Mouse (Mus musculus): Measurements from ENCODE around the gene Pde4dip. TPM values are rescaled to one million over a fixed set of nuclear protein-coding genes. Genes with fewer than 3 reads are reported as not detected.

Gene Pde4dip
- polyA plus RNA-seq, 1 experiment from 2014 or later = 20.1 TPM

GRCm38 (mm10) chr3:97776195-97776594, 112.3 kb downstream of the Pde4dip start:
- WGBS = 16% methylated on average over 4 of the region's 4 CpGs
- peak overlapping the region; percentile 13; the same call in 1 of the 2 replicates for H3K4me2 ChIP-seq

GRCm38 (mm10) chr3:97775742-97776141, 112.8 kb downstream of the Pde4dip start:
- Histone ChIP-seq H3K27me3 (ENCODE audit: insufficient read depth, low read length) (no peaks in the 10 kb centered on the region), H3K9ac (no peak overlapping the region), H3K4me1 (ENCODE audit: insufficient read depth) (no peaks in the 10 kb centered on the region), H3K9me3 (ENCODE audit: low read depth, low read length) (no peaks in the 10 kb centered on the region), H3K4me3 (ENCODE audit: low read depth, low read length) (no peak overlapping the region), H3K36me3 (ENCODE audit: insufficient read depth) (no peaks in the 10 kb centered on the region), H3K27ac (ENCODE audit: low read depth) (no peak overlapping the region), H3K4me2 (no peak overlapping the region)
- 54% methylated on average over 2 of the region's 2 CpGs for WGBS
- ATAC-seq (ENCODE audit: insufficient read depth) (no peak), DNase-seq (no peak)
- no peak for TF ChIP-seq CTCF (IDR thresholded peaks at IDR 0.05; ENCODE audit: low read depth)

More at GRCm38 (mm10) chr3:97776195-97776594, 112.3 kb downstream of the Pde4dip start:
- no peak for TF ChIP-seq CTCF (IDR thresholded peaks at IDR 0.05; ENCODE audit: low read depth)
- no peak overlapping the region for H3K4me3 ChIP-seq (ENCODE audit: low read depth, low read length)
- no peak overlapping the region; the same call in 1 of the 2 replicates for H3K27ac ChIP-seq (ENCODE audit: low read depth)
- peak; percentile 83 for DNase-seq
- H3K9me3 ChIP-seq (ENCODE audit: low read depth, low read length) = no peaks in the 10 kb centered on the region
- H3K4me1 ChIP-seq (ENCODE audit: insufficient read depth) = no peaks in the 10 kb centered on the region
- no peak overlapping the region for H3K9ac ChIP-seq
- no peaks in the 10 kb centered on the region for H3K27me3 ChIP-seq (ENCODE audit: insufficient read depth, low read length)
- H3K36me3 ChIP-seq (ENCODE audit: insufficient read depth) = no peaks in the 10 kb centered on the region
- peak; percentile 95 for ATAC-seq (ENCODE audit: insufficient read depth)

- no peak for TF ChIP-seq CTCF (IDR thresholded peaks at IDR 0.05; ENCODE audit: low read depth)
- no peaks in the 10 kb centered on the region for H3K27me3 ChIP-seq (ENCODE audit: insufficient read depth, low read length)
- no peaks in the 10 kb centered on the region for H3K4me1 ChIP-seq (ENCODE audit: insufficient read depth)
- ATAC-seq (ENCODE audit: insufficient read depth) (no peak), DNase-seq (no peak)
- no peak overlapping the region for H3K9ac ChIP-seq
- H3K36me3 ChIP-seq (ENCODE audit: insufficient read depth) = no peaks in the 10 kb centered on the region
- H3K9me3 ChIP-seq (ENCODE audit: low read depth, low read length) = no peaks in the 10 kb centered on the region
- H3K4me3 ChIP-seq (ENCODE audit: low read depth, low read length) = no peak overlapping the region
- 70% methylated on average over 1 of the region's 1 CpGs for WGBS
- H3K27ac ChIP-seq (ENCODE audit: low read depth) = no peak overlapping the region
- no peak overlapping the region for H3K4me2 ChIP-seq
These were observed 113.6 kb downstream of the Pde4dip start for GRCm38 (mm10) chr3:97774861-97775260.

DNA sequence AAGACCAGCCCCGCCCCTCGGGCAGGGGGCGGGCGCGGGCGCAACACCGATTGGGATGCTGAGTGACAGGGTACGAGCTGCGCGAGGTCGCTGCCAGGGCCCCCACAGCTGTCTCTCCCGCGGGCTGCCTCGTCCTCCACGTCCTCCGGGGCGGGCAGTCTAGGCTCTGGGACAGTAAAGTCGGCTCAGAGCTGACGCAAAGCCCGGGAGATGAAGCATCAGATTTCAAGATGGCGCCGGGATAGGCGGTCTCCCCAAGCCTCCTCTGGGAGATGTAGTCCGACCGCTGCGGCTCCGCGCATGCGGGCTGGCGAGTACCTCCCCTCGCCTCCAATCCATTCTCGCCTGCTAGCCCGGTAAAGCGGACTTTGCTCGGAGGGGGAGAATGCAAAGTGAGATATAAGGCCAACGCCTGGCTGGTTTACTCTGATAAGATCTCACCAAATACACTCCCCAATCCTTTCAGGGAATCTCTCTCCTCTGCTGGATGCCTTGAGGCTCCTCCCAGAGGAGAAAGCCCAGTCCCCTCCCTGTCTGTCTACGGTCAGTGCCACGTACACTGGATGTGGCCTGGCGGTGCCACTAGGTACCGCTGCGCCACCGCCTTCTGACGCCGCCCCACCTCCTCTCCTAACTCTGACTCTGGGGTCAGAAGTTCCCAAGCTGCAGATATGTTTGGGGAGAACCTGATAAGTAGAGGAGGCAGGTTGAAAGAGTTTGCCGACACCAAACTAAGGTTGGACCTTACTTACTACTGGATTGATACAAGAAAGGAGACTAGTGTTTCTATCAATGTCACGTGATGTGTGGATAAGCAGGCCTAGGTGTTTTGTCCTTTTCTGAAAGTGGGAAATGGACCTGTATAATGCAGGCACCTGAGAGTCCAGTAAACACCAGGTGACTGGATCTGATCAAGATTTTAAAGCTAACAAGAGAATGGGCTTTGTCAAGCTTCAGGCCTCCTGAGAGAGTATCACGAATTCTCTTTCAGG, 120.4 kb downstream of the Pde4dip start:
- DNase-seq (peak; percentile 97), ATAC-seq (ENCODE audit: insufficient read depth) (peak; percentile 98)
- 2% methylated on average over 47 of the region's 47 CpGs for WGBS
- H3K9ac ChIP-seq = peak overlapping the region; percentile 61
- no peaks in the 10 kb centered on the region for H3K27me3 ChIP-seq (ENCODE audit: insufficient read depth, low read length)
- peaks cover 17% of the 10 kb centered on the region for H3K4me1 ChIP-seq (ENCODE audit: insufficient read depth)
- H3K4me2 ChIP-seq = peak overlapping the region; percentile 73
- peak; percentile 79 for TF ChIP-seq CTCF (IDR thresholded peaks at IDR 0.05; ENCODE audit: low read depth)
- no peaks in the 10 kb centered on the region; the same call in 1 of the 2 replicates for H3K36me3 ChIP-seq (ENCODE audit: insufficient read depth)
- peak overlapping the region; percentile 82 for H3K27ac ChIP-seq (ENCODE audit: low read depth)
- no peaks in the 10 kb centered on the region for H3K9me3 ChIP-seq (ENCODE audit: low read depth, low read length)
- H3K4me3 ChIP-seq (ENCODE audit: low read depth, low read length) = peak overlapping the region; percentile 63

- H3K9me3 ChIP-seq (ENCODE audit: low read depth, low read length) = no peaks in the 10 kb centered on the region
- peak overlapping the region; percentile 73 for H3K4me2 ChIP-seq
- 3% methylated on average over 40 of the region's 40 CpGs for WGBS
- peaks cover 17% of the 10 kb centered on the region for H3K4me1 ChIP-seq (ENCODE audit: insufficient read depth)
- ATAC-seq (ENCODE audit: insufficient read depth) (no peak), DNase-seq (peak; percentile 61)
- peak overlapping the region; percentile 63 for H3K4me3 ChIP-seq (ENCODE audit: low read depth, low read length)
- no peaks in the 10 kb centered on the region for H3K27me3 ChIP-seq (ENCODE audit: insufficient read depth, low read length)
- H3K9ac ChIP-seq = peak overlapping the region; percentile 61
- TF ChIP-seq CTCF (IDR thresholded peaks at IDR 0.05; ENCODE audit: low read depth) = no peak
- H3K36me3 ChIP-seq (ENCODE audit: insufficient read depth) = no peaks in the 10 kb centered on the region; the same call in 1 of the 2 replicates
- H3K27ac ChIP-seq (ENCODE audit: low read depth) = peak overlapping the region; percentile 82
These were observed 121.3 kb downstream of the Pde4dip start for GRCm38 (mm10) chr3:97767041-97767770.

GRCm38 (mm10) chr3:97766459-97766858, 122.0 kb downstream of the Pde4dip start:
- no peak for TF ChIP-seq CTCF (IDR thresholded peaks at IDR 0.05; ENCODE audit: low read depth)
- Histone ChIP-seq H3K27ac (ENCODE audit: low read depth) (no peak overlapping the region), H3K4me1 (ENCODE audit: insufficient read depth) (peaks cover 17% of the 10 kb centered on the region), H3K4me2 (peak overlapping the region; percentile 73), H3K36me3 (ENCODE audit: insufficient read depth) (no peaks in the 10 kb centered on the region; the same call in 1 of the 2 replicates), H3K27me3 (ENCODE audit: insufficient read depth, low read length) (no peaks in the 10 kb centered on the region), H3K9me3 (ENCODE audit: low read depth, low read length) (no peaks in the 10 kb centered on the region), H3K4me3 (ENCODE audit: low read depth, low read length) (peak overlapping the region; percentile 63), H3K9ac (peak overlapping the region; percentile 61)
- DNase-seq (no peak), ATAC-seq (ENCODE audit: insufficient read depth) (no peak)
- 48% methylated on average over 9 of the region's 9 CpGs for WGBS

Measured in lung, embryonic 14.5 days (tissue).